Mouse (Mus musculus): ENCODE results near the gene Gm10271.

Gene Gm10271

DNA sequence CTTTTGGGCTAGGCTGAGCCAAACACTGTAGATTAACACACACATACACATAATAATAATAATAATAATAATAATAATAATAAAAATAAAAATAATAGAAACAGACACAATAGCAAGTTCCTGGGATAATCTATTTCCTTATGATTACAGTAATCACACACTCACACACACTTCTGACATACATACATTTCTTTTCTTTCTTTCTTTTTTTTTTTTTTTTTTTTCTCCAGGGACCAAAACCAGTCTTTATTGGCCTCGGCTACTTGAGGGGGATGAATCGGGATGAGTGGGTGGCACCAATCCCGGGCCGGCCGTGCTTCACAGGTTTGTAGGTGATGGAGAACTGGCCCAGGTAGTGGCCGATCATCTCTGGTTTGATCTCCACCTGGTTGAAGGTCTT, at the start of gene Gm10271:
Gene Gm10271, minus strand, starts transcription at position 101 of the 400 bp plus-strand sequence.
- no peak for DNase-seq

DNA sequence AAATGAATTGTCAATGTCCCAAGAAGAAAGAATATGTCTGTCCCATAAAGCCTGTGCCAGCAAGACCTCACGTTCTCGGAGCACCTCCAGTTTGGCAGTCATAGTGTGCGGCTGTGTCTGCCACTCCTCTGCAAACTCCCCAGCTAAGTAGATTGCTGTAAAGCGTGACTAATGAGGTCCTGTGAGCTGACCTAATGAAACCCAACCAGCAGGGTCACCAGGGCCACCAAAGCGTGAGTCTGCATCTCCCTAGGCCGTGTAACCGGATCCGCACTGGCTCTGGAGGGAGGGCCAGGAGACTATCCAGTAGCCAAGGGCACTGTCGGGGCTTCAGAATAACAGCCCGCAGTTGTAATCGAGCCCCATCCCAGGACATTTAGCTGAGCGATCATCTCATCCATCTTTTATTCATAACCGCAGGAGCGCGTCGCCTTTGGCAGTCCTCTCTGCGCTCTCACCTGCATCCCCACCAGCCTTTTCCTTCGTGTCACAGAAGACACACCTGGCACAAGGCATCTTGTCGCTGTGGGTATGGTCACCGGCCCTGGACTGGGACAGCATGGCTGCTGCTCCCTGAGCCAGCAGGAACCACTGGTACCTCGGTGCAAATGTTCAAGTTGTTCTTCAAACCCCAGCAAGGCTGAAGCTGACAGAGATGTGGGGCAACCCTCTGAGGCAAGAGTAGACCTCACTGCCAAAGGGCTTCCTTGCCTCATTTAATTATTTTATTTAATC, 48.8 kb upstream of the Gm10271 start:
- DNase-seq = peak; percentile 71 to 80

- DNase-seq = no peak
Observed at GRCm38 (mm10) chr10:117018281-117018840, 46.0 kb upstream of the Gm10271 start.

DNA sequence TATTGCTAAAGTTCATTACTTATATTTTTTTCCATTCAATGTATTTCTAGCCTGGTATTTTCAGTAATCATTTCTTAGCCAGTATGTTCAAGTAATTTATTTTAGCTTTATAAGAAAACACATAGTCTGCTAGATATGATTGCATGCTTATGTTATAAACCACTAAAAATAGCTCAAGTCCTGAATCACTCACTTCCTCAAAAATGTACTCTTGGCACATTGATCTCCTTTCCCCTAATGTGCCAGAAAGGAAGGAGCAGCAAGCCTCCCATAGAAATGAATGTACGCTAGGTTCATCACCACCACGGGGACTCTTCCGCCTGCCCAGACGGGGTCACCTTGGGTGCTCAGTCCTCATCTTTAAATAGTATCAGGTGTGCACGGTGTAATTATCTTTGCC, 42.2 kb upstream of the Gm10271 start:
- no peak for DNase-seq

DNA sequence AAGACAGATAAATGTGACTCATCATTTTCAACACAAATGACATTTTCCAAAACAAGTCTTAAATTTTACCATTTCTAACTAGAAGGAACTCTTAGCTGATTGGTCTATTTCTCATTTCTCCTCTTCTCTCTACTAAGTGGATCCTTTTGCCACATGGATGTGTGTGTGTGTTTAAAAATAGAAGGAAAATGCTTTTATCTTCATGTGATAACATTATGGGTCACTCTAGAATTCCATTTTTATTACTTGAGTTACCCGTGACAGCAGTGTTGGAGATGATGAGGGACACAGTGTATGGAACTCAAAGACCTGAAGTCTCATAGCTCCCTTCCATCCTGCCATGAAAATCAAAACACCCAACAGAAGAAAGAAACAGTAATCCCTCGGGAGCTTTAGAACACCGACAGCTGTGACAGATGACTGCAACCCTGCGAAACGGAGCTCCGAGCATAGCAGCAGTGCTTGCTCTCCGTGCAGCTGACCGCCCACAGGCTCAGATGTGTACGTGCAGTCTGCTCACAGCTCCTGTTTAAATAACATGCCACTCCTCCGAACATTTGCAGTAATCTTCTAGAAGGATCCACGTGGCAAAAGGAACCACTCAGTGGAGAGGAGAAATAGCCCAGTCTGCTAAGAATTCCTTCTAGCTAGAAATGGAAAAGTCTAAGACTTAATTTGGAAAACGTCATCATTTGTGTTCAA, 41.4 kb upstream of the Gm10271 start:
- DNase-seq = peak; percentile 22 to 55

- no peak for DNase-seq
Observed at GRCm38 (mm10) chr10:117011047-117011446, 38.6 kb upstream of the Gm10271 start.

- no peak for DNase-seq
Observed at GRCm38 (mm10) chr10:117009691-117010090, 37.3 kb upstream of the Gm10271 start.

- peak; percentile 21 to 47 for DNase-seq
Observed at GRCm38 (mm10) chr10:117005707-117006464, 33.5 kb upstream of the Gm10271 start.

- no peak for DNase-seq
Observed at GRCm38 (mm10) chr10:117004695-117005094, 32.3 kb upstream of the Gm10271 start.

DNA sequence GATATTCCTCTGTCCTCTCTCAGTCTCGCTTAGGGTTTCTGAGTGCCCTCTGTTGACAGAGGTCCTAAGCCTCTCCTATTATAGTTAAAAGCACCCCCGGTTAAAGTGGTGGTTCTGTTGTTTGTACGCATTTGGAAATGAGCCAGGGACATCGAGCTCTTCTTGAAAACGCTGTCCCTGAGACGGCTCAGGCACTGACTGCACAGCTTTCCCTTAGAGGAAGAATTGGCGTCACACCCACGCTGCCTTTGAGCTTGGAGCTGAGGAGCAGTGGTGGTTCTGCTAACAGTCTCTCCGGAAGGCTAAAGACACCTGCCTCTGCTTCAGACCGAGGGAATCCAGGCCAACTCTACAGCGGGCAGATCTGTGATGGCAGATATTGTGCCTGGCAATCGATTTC, 28.6 kb upstream of the Gm10271 start:
- DNase-seq = no peak

- DNase-seq = no peak
Observed at GRCm38 (mm10) chr10:116998716-116999455, 26.5 kb upstream of the Gm10271 start.

DNA sequence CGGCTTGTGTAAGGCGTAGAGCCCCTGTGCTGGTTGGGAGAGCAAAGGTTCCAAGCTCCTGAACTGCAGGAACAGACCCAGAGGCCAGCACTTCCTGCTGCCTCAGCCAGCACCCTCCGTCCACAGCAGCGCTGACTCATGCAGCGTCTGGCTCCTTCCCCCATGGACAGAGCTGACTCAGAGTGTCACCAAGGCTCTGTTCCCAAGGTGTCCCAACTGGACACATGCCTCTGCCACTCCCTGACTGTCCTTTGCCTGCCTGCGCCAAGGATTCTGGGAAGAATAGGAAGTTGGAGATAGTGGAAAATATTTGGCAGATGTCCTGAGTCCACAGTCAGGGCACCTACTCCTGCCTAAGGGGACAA, 23.8 kb upstream of the Gm10271 start:
- peak; percentile 34 to 58 for DNase-seq

DNA sequence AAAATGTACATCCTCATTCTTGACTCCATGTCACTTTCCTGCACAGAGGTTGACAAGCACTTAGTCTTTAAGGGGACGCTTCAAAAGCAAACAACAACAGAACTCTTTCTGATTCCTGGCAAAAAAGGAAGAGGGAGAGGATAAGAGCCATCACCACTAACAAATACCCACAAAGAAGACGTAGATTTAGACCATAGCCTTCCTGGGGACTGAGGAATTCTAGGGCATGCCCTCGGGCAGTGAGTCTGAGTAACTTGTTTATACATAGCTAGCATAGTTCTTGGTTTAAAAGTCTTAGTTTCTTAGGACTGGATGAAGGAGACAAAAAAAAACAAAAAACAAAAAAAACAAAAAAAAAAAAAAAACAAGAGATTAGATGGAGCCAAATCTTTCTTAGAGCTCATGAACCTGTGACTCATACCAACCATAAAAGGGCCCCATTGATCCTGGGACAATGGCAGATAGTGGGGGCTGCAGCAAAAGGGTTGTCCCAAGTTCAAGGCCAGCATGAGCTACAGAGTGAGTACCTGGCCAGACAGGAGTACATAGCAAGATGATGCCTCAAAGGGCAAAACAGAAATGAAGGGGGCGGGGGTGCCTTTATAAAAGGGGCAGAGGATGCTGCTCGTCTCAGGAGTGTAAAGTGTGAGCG, 23.3 kb upstream of the Gm10271 start:
- no peak for DNase-seq

- DNase-seq = no peak
Observed at GRCm38 (mm10) chr10:116995162-116995561, 22.8 kb upstream of the Gm10271 start.

- no peak for DNase-seq
Observed at GRCm38 (mm10) chr10:116993971-116994370, 21.6 kb upstream of the Gm10271 start.

DNA sequence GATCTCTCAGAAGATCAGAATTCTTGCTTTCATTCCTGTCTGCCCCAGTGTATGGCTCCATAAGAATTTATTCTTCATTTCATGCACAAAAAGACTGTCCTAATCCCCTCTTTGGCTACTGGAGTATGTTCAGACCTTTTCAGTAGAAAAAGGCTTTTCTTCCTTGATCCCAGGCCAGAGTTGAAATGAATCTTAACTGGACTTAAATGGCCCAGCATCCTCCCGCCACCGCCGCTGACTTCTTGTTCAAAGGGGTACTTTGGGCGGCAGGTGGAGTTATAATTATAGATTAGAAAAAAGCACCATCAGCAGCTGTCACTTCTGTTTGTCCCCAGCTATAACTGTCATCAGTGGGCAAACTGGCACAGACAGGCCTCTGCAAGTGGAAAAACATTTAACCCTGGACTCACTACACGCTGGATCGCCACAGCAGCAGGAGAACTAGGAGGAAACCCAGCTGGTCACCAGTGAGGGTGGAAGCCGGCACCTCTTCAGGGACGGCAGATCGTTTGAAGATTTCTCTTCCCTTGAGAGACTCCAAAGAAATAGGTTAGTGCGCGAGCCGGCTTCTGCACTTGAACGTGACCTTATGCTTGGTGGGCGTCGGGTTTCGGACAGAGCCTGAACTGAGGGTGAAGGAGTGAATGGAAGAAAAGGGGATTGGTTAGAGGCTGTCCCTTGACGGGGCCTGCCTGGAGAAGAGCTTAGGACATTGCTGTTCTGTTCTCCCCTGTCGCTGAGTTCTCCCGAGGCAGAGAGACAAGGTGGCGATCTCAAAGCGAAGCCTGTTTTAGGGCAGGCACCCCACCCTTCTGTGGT, 14.1 kb upstream of the Gm10271 start, which contains the start of gene Best3:
Gene Best3, plus strand, starts transcription at position 51 of the 819 bp plus-strand sequence.
- peak in 1 of 2 experiments; percentile 29 for DNase-seq

- no peak for DNase-seq
Observed at GRCm38 (mm10) chr10:116984836-116985235, 12.4 kb upstream of the Gm10271 start.

GRCm38 (mm10) chr10:116982526-116982925, 10.1 kb upstream of the Gm10271 start:
- no peak for DNase-seq

DNA sequence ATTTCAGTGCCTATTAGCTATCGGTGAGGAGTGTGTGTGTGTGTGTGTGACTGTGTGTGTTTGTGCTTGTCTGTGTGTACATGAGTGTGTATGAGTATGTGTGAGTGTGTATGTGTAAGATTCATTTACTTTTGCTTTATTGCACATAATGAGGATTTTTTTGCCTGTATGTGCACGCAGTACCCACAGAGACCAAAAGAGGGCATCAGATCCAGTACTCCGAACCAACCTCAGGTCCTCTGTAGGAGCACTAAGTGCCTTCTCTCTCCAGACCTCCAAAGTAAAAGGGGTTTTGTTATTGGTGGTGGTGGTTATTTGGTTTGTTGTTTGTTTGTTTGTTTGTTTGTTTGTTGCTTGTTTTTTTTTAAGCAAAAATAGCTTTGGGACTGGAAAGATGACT, 8.5 kb upstream of the Gm10271 start:
- DNase-seq = peak; percentile 61 to 68

- no peak for DNase-seq
Observed at GRCm38 (mm10) chr10:116980273-116980672, 7.9 kb upstream of the Gm10271 start.

- no peak for DNase-seq
Observed at GRCm38 (mm10) chr10:116978841-116979240, 6.4 kb upstream of the Gm10271 start.

Measured in kidney, postnatal 4 days (tissue).